ENCODE assay signal across 12 mouse cellular contexts in the genomic region with DNA sequence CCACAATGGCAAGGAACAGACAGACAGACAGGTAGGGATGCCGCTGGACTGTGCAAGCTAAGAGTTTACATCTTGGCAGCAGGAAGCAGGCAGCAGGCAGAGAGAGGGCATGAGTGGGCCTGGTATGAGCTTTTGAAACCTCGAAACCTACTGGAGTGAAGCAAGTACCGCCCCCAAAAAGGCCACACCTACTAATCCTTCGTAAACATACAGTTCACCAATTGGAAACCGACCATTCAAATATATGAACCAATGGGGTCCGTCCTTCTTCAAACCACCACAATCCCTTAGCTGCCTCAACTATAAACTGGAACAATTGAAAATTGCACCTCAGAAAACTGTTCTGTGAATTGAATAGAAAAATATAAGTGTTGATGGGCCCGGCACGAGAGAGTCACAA. TPM values are rescaled to one million over a fixed set of nuclear protein-coding genes. Genes with fewer than 3 reads are reported as not detected.
A peak's percentile ranks its signal among the peaks of the same experiment; 100 is the strongest.
DNase-seq lines count a peak whose midpoint lies in the region; TF ChIP-seq lines count a peak whose summit lies in the region.
"Had no signal": no experiment of that assay in that cellular context is flagged by ENCODE, and none has a peak within 500 bp of the region (broad histone marks: within the 10 kb centered on the region; RNA-seq: fewer than 3 reads in every experiment).

No protein-coding gene starts in this region.

- dilution Hi-C loops in CH12.LX (cut with MboI; ENCODE audit: extremely low pct_ligation_motif_present, extremely low pct_unique_long_range_greater_than_20kb, low sequenced_read_pairs): no loop called here

- in situ Hi-C loops in CH12.LX (cut with MboI; ENCODE audit: low pct_ligation_motif_present, low pct_unique_long_range_greater_than_20kb, low sequenced_read_pairs) (no loop called here), ES-E14 (cut with MboI; ENCODE audit: low sequenced_read_pairs in 2 of 2, unreplicated experiment in 2 of 2) (no loop called here)

- TF ChIP-seq EP300 in CH12.LX (IDR thresholded peaks at IDR 0.05; ENCODE audit: low read length): no peak

- no peak for TF ChIP-seq POLR2A in kidney, adult 2 months (IDR thresholded peaks at IDR 0.05; ENCODE audit: low read depth, low read length)
- TF ChIP-seq POLR2A in CH12.LX (IDR thresholded peaks at IDR 0.05; ENCODE audit: low read depth, low read length): no peak

- intact Hi-C loops in left cerebral cortex, postnatal 36 days (cut with DNase I): no loop called here

- H3K4me2 ChIP-seq in CH12.LX (ENCODE audit: insufficient read depth, low read depth, poor library complexity, severe bottlenecking): no peak overlapping the region
- H3K4me2 ChIP-seq: embryonic facial prominence, embryonic 12.5 days; heart, embryonic 11.5 days; liver, embryonic 13.5 days had no signal

- no peak for DNase-seq in kidney, adult 2 months
- DNase-seq in kidney, postnatal 25 days: no peak
- DNase-seq in CH12.LX (ENCODE audit: extremely low read depth): peak; percentile 22
- no peak for DNase-seq in ES-E14 (ENCODE audit: low read depth, low spot score)
- no peak for DNase-seq in limb, embryonic 10.5 days (ENCODE audit: low spot score)
- no peak for DNase-seq in left cerebral cortex, postnatal 36 days (ENCODE audit: low spot score in 2 of 2)
- DNase-seq in spleen, postnatal 14 days (ENCODE audit: low spot score in 2 of 2): no peak
- DNase-seq: liver, embryonic 13.5 days had no signal

- WGBS in kidney, adult 2 months: 90% methylated on average over 8 of the region's 8 CpGs
- WGBS in limb, embryonic 10.5 days: 91% methylated on average over 8 of the region's 8 CpGs

- peaks cover 4% of the 10 kb centered on the region for H3K9me3 ChIP-seq in CH12.LX (replicated peaks; ENCODE audit: low read length)
- no peaks in the 10 kb centered on the region for H3K9me3 ChIP-seq in ES-E14 (ENCODE audit: control insufficient read depth, insufficient read depth, low read depth, low read length)
- H3K9me3 ChIP-seq in limb, embryonic 10.5 days (replicated peaks): no peaks in the 10 kb centered on the region
- H3K9me3 ChIP-seq: embryonic facial prominence, embryonic 12.5 days; liver, embryonic 13.5 days had no signal

- no peak for TF ChIP-seq RAD21 in CH12.LX (IDR thresholded peaks at IDR 0.05; ENCODE audit: low read depth, low read length)

- no peaks in the 10 kb centered on the region for H3K79me2 ChIP-seq in CH12.LX (replicated peaks; ENCODE audit: control insufficient read depth, extremely low read depth, insufficient read depth, poor library complexity, severe bottlenecking)

- H3K9ac ChIP-seq in CH12.LX (ENCODE audit: insufficient read depth, low read depth): no peak overlapping the region
- H3K9ac ChIP-seq in ES-E14 (ENCODE audit: insufficient read depth, low read depth, low read length, poor library complexity, severe bottlenecking): no peak overlapping the region
- H3K9ac ChIP-seq: embryonic facial prominence, embryonic 12.5 days; liver, embryonic 13.5 days had no signal

- H3K4me3 ChIP-seq in kidney, adult 2 months (ENCODE audit: insufficient read depth, low read depth, low read length): no peak overlapping the region
- H3K4me3 ChIP-seq in CH12.LX (replicated peaks in 1 of 3; ENCODE audit: low read depth in 2 of 3, low read length in 2 of 3, poor library complexity in 1 of 3): no peak overlapping the region
- H3K4me3 ChIP-seq in ES-E14 (ENCODE audit: insufficient read depth in 1 of 2, low read depth in 1 of 2, low read length in 2 of 2, poor library complexity in 1 of 2, severe bottlenecking in 1 of 2): peak overlapping the region in 1 of 2 experiments; percentile 1; a peak in 1 of 4 replicates
- H3K4me3 ChIP-seq in limb, embryonic 10.5 days: no peak overlapping the region
- H3K4me3 ChIP-seq: embryonic facial prominence, embryonic 12.5 days; liver, embryonic 13.5 days; myocyte had no signal

- H3K4me1 ChIP-seq in kidney, adult 2 months (ENCODE audit: control insufficient read depth, insufficient read depth, low read length): peaks cover 14% of the 10 kb centered on the region; the same call in 1 of the 2 replicates
- H3K4me1 ChIP-seq in CH12.LX (ENCODE audit: control insufficient read depth in 1 of 2, insufficient read depth in 2 of 2): peaks cover 22 to 34% of the 10 kb centered on the region in 2 experiments
- H3K4me1 ChIP-seq in ES-E14 (ENCODE audit: control insufficient read depth in 2 of 2, insufficient read depth in 2 of 2, low read length in 2 of 2, poor library complexity in 1 of 2): peaks cover 5 to 14% of the 10 kb centered on the region in 2 experiments; a peak in 3 of 4 replicates
- peaks cover 28% of the 10 kb centered on the region for H3K4me1 ChIP-seq in limb, embryonic 10.5 days

- H3K36me3 ChIP-seq in kidney, adult 2 months (ENCODE audit: control insufficient read depth, insufficient read depth, low read length): no peaks in the 10 kb centered on the region
- H3K36me3 ChIP-seq in CH12.LX (replicated peaks in 1 of 2; ENCODE audit: control insufficient read depth in 1 of 2, insufficient read depth in 1 of 2, low read length in 1 of 2): no peaks in the 10 kb centered on the region
- H3K36me3 ChIP-seq in ES-E14 (ENCODE audit: control insufficient read depth, insufficient read depth, low read length, poor library complexity, severe bottlenecking): no peaks in the 10 kb centered on the region
- H3K36me3 ChIP-seq in limb, embryonic 10.5 days: no peaks in the 10 kb centered on the region
- H3K36me3 ChIP-seq: embryonic facial prominence, embryonic 12.5 days; liver, embryonic 13.5 days had no signal

- H3K27me3 ChIP-seq in kidney, adult 2 months (replicated peaks; ENCODE audit: control insufficient read depth, insufficient read depth, low read length): no peaks in the 10 kb centered on the region
- H3K27me3 ChIP-seq in CH12.LX (replicated peaks): peaks cover 15% of the 10 kb centered on the region
- H3K27me3 ChIP-seq in limb, embryonic 10.5 days (ENCODE audit: low read depth, poor library complexity, severe bottlenecking): peaks cover 3% of the 10 kb centered on the region; the same call in 1 of the 2 replicates
- H3K27me3 ChIP-seq: embryonic facial prominence, embryonic 12.5 days had no signal

- no peak for TF ChIP-seq CTCF in kidney, adult 2 months (conservative IDR thresholded peaks at IDR 0.05; ENCODE audit: insufficient read depth, insufficient read length, low read depth, low read length)
- TF ChIP-seq CTCF in CH12.LX (conservative IDR thresholded peaks at IDR 0.05 in 1 of 2, IDR thresholded peaks at IDR 0.05 in 1 of 2; ENCODE audit: low read depth in 2 of 2, low read length in 2 of 2): no peak

- peak overlapping the region; percentile 8; the same call in 1 of the 2 replicates for H3K27ac ChIP-seq in kidney, adult 2 months (ENCODE audit: insufficient read depth, low read depth, low read length)
- no peak overlapping the region for H3K27ac ChIP-seq in CH12.LX (ENCODE audit: insufficient read depth, low read depth)
- H3K27ac ChIP-seq in ES-E14 (ENCODE audit: insufficient read depth, low read depth, low read length, poor library complexity, severe bottlenecking): no peak overlapping the region
- peak overlapping the region; percentile 72; the same call in 1 of the 2 replicates for H3K27ac ChIP-seq in limb, embryonic 10.5 days
- H3K27ac ChIP-seq: liver, embryonic 13.5 days had no signal

TF ChIP-seq in CH12.LX, 34 proteins besides CTCF, POLR2A, EP300 and RAD21 (continues in another document):
- no peak for TF ChIP-seq CHD1 (IDR thresholded peaks at IDR 0.05; ENCODE audit: low read depth, low read length)
- no peak for TF ChIP-seq SIN3A (IDR thresholded peaks at IDR 0.05; ENCODE audit: low read length)
- TF ChIP-seq TCF12 (IDR thresholded peaks at IDR 0.05; ENCODE audit: low read depth, low read length): no peak
- no peak for TF ChIP-seq MEF2A (IDR thresholded peaks at IDR 0.05; ENCODE audit: borderline replicate concordance, low read depth, low read length)
- no peak for TF ChIP-seq TBP (conservative IDR thresholded peaks at IDR 0.05; ENCODE audit: low read depth, low read length)
- TF ChIP-seq USF1 (IDR thresholded peaks at IDR 0.05; ENCODE audit: low read depth, low read length): no peak
- no peak for TF ChIP-seq ZC3H11A (IDR thresholded peaks at IDR 0.05; ENCODE audit: low read depth, low read length)
- no peak for TF ChIP-seq MAFK (IDR thresholded peaks at IDR 0.05; ENCODE audit: insufficient replicate concordance, low read length)
- TF ChIP-seq IRF4 (IDR thresholded peaks at IDR 0.05; ENCODE audit: low read depth, low read length): no peak
- TF ChIP-seq HCFC1 (IDR thresholded peaks at IDR 0.05; ENCODE audit: low read depth, low read length): no peak

TF ChIP-seq in ES-E14, 5 proteins besides CTCF, POLR2A, EP300 and RAD21:
- no peak for TF ChIP-seq HCFC1 (IDR thresholded peaks at IDR 0.05; ENCODE audit: borderline replicate concordance, insufficient read depth, low read length)
- TF ChIP-seq CHD2 (IDR thresholded peaks at IDR 0.05; ENCODE audit: low read depth, low read length): 0 out of 2 replicates have a peak, but pooled peaks have one; percentile 36

RNA-seq across cellular contexts. Expression of a gene that starts 14.7 kb away (rescaled TPM):
- 118 and 126 TPM in 2 replicates for polyA plus RNA-seq in kidney, adult 2 months (2012; rRNA removed)
- total RNA-seq in CH12.LX (2012; rRNA removed) (13.2 and 20.2 TPM in 2 replicates), CH12.LX (2014; rRNA removed) (7.5 and 8.9 TPM in 2 replicates), ES-E14 (2012; rRNA removed) (28.5 and 38.1 TPM in 2 replicates)
- polyA plus RNA-seq in CH12.LX (2012; ENCODE audit: insufficient read length, low read depth): 17.7 and 21.9 TPM in 2 replicates
- 45.9 and 59.0 TPM in 2 replicates for polyA plus RNA-seq in limb, embryonic 10.5 days (2016; fragmentation: Nextera tagmentation; extraction: Ambion mirVana)
- 10 to 100 TPM; 72.0 to 74.1 TPM for total RNA-seq in left cerebral cortex, postnatal 36 days (2021)

RNA-seq across cellular contexts. Expression of a gene that starts 36.7 kb away (rescaled TPM):
- polyA plus RNA-seq in kidney, adult 2 months (2012; rRNA removed): 0.14 and 0.19 TPM in 2 replicates
- 2.1 and 2.7 TPM in 2 replicates for total RNA-seq in CH12.LX (2012; rRNA removed)
- total RNA-seq in CH12.LX (2014; rRNA removed): 8.2 and 9.9 TPM in 2 replicates
- polyA plus RNA-seq in CH12.LX (2012; ENCODE audit: insufficient read length, low read depth): 18.8 and 20.0 TPM in 2 replicates
- 0.18 and 0.32 TPM in 2 replicates for total RNA-seq in ES-E14 (2012; rRNA removed)
- polyA plus RNA-seq in limb, embryonic 10.5 days (2016; fragmentation: Nextera tagmentation; extraction: Ambion mirVana): 0.05 and 0.06 TPM in 2 replicates
- total RNA-seq in left cerebral cortex, postnatal 36 days (2021): under 1 TPM; 0.16 to 0.20 TPM
- polyA plus RNA-seq: activated CD4-positive, CD25-positive, alpha-beta regulatory T cell, adult 4 months had no signal

Comparison
In these comparisons a context has a peak if more than half of its experiments do, and no peak if none do; other contexts are left out.
1. H3K27ac ChIP-seq: peak in kidney, adult 2 months (single experiment) and limb, embryonic 10.5 days (single experiment); none in CH12.LX (single experiment) and ES-E14 (single experiment).